Mouse (Mus musculus): Measurements from ENCODE around the gene Xpnpep3.

GRCm38 (mm10) chr15:81465016-81465660 lies 65.2 kb downstream of the Xpnpep3 start:
- TF ChIP-seq CTCF (IDR thresholded peaks at IDR 0.05; ENCODE audit: insufficient read depth, low read length) (no peak), POLR2A (IDR thresholded peaks at IDR 0.05; ENCODE audit: borderline replicate concordance, extremely low read depth, low read depth, low read length) (no peak)
